Mouse (Mus musculus) brain, embryonic 14.5 days (tissue): ENCODE data around the gene Sprr3.

Source experiments
- CTCF ChIP-seq: fragments of 200-500 bp; IDR thresholded peaks from 2 replicates; pipeline ENCODE4 v1.5.1; 2012; ENCODE audit warnings: inconsistent platforms, mild to moderate bottlenecking, moderate library complexity, borderline replicate concordance; ENCODE audit not compliant: insufficient read depth, insufficient read length; ENCODE audit errors: extremely low read depth
- POLR2A ChIP-seq: fragments of 200-500 bp; IDR thresholded peaks from 2 replicates; pipeline ENCODE4 v1.6.1; 2012; ENCODE audit warnings: mild to moderate bottlenecking, inconsistent platforms, borderline replicate concordance; ENCODE audit not compliant: poor library complexity, insufficient read depth, insufficient read length, severe bottlenecking; ENCODE audit errors: extremely low read depth

DNA sequence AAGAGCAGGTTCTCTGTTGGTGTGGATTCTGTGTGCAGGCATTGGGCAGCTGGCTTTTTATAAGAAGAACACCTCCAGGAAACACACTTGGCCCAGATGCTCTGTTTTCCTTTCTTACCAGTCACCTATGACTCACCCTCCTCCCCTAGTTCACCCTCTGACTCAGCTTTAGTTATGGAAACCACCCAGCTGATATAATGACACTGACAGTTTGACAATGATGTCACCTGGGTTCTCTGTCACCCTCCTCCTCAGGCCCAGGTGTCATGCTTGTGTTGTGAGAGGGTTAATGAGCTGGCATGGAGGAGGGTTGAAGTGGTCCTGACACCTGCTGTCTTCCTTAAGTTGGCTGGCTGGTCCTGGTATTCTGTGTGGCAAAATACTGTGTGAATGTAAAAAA is 27.3 kb upstream of the Sprr3 start, which contains the start of gene Sprr1a:
- no peak for TF ChIP-seq CTCF
- TF ChIP-seq POLR2A, result no peak
